Comparison of ENCODE assay signal across 21 mouse cellular contexts in the genomic region with DNA sequence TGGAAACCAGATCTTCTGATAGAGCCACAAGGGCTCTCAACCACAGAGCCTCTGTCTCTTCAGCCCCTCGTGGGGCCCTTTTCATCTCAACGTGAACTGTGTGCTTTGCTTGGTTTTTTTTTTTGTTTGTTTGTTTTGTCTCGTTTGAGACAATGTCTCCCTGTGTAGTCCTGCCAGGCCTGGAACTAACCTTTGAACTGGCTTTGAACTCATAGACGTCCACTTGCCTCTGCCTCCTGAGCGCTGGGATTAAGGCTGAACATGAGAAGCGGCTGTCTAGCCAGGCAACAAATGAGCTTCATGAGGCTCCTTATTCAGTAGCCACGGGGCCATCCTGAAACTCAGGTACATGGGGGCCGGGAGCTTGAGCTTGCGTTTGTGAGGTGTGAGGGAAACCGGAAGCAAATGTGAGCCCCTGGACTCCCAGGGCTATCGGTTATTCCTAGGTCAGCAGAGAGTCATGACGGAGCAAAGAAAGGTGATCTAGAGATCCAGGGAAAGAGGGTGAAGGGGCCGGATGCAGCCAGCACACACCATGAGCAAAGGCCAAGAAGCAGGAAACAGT. TPM values are rescaled to one million over a fixed set of nuclear protein-coding genes. Genes with fewer than 3 reads are reported as not detected.
A peak's percentile ranks its signal among the peaks of the same experiment; 100 is the strongest.
DNase-seq lines count a peak whose midpoint lies in the region; ATAC-seq and TF ChIP-seq lines count a peak whose summit lies in the region.
"Had no signal": no experiment of that assay in that cellular context is flagged by ENCODE, and none has a peak within 500 bp of the region (broad histone marks: within the 10 kb centered on the region; RNA-seq: fewer than 3 reads in every experiment).

No protein-coding gene starts in this region.

- H3K4me1 ChIP-seq in kidney, adult 2 months (ENCODE audit: control insufficient read depth, insufficient read depth, low read length) = no peaks in the 10 kb centered on the region; the same call in 1 of the 2 replicates
- peaks cover 10% of the 10 kb centered on the region for H3K4me1 ChIP-seq in bone marrow, adult 2 months (ENCODE audit: control insufficient read depth, insufficient read depth, low read length)
- peaks cover 59% of the 10 kb centered on the region for H3K4me1 ChIP-seq in liver, embryonic 16.5 days (ENCODE audit: control insufficient read depth, low read depth, low read length)
- no peaks in the 10 kb centered on the region; the same call in 1 of the 2 replicates for H3K4me1 ChIP-seq in hindbrain, embryonic 14.5 days (replicated peaks; ENCODE audit: control insufficient read depth, insufficient read depth, low read length)

- DNase-seq in kidney, adult 2 months = peak; percentile 60
- DNase-seq in kidney, adult 11 months = no peak
- peak; percentile 28 for DNase-seq in A20 (ENCODE audit: low read depth, low spot score)
- DNase-seq in gastrocnemius, postnatal 4 days (ENCODE audit: low spot score in 2 of 2) = no peak
- DNase-seq in hindbrain, embryonic 14.5 days (ENCODE audit: low spot score) = no peak
- DNase-seq: adrenal gland, adult 8-10 months; cerebellum, adult 2 months; cerebellum, postnatal 36 days; embryo, embryonic 11 days; heart, postnatal 4 days; layer of hippocampus, adult 9-11 months; right cerebral cortex, adult 18-20 months had no signal

- H3K27me3 ChIP-seq in kidney, adult 2 months (replicated peaks; ENCODE audit: control insufficient read depth, insufficient read depth, low read length) = no peaks in the 10 kb centered on the region
- peaks cover under 1% of the 10 kb centered on the region; the same call in 1 of the 2 replicates for H3K27me3 ChIP-seq in liver, embryonic 16.5 days (ENCODE audit: control insufficient read depth, insufficient read depth, low read depth, low read length)
- no peaks in the 10 kb centered on the region for H3K27me3 ChIP-seq in hindbrain, embryonic 14.5 days (ENCODE audit: control insufficient read depth, insufficient read depth, low read length)
- H3K27me3 ChIP-seq: hindbrain, embryonic 15.5 days; kidney, embryonic 15.5 days had no signal

- H3K36me3 ChIP-seq in kidney, adult 2 months (ENCODE audit: control insufficient read depth, insufficient read depth, low read length) = no peaks in the 10 kb centered on the region
- peaks cover 39% of the 10 kb centered on the region for H3K36me3 ChIP-seq in liver, embryonic 16.5 days (ENCODE audit: control insufficient read depth, insufficient read depth)
- no peaks in the 10 kb centered on the region for H3K36me3 ChIP-seq in hindbrain, embryonic 14.5 days (replicated peaks; ENCODE audit: control insufficient read depth, insufficient read depth)
- H3K36me3 ChIP-seq: embryonic facial prominence, embryonic 13.5 days; hindbrain, embryonic 15.5 days; kidney, embryonic 15.5 days had no signal

- H3K9ac ChIP-seq in liver, embryonic 16.5 days (ENCODE audit: low read depth, low read length) = peak overlapping the region; percentile 47
- no peak overlapping the region for H3K9ac ChIP-seq in hindbrain, embryonic 14.5 days
- H3K9ac ChIP-seq: embryonic facial prominence, embryonic 13.5 days; hindbrain, embryonic 15.5 days; kidney, embryonic 15.5 days had no signal

- H3K9me3 ChIP-seq in liver, embryonic 16.5 days (replicated peaks; ENCODE audit: control insufficient read depth, low read length) = no peaks in the 10 kb centered on the region
- H3K9me3 ChIP-seq in hindbrain, embryonic 14.5 days (ENCODE audit: control insufficient read depth, low read length) = no peaks in the 10 kb centered on the region
- H3K9me3 ChIP-seq: embryonic facial prominence, embryonic 13.5 days; hindbrain, embryonic 15.5 days; kidney, embryonic 15.5 days had no signal

- ATAC-seq in liver, embryonic 16.5 days (ENCODE audit: low read depth) = no peak
- no peak for ATAC-seq in hindbrain, embryonic 14.5 days (ENCODE audit: low FRiP score)
- ATAC-seq: activated CD4-positive, CD25-positive, alpha-beta regulatory T cell, adult 4 months; forebrain, embryonic 14.5 days had no signal

- TF ChIP-seq CTCF in kidney, adult 2 months (conservative IDR thresholded peaks at IDR 0.05; ENCODE audit: insufficient read depth, insufficient read length, low read depth, low read length) = no peak
- TF ChIP-seq CTCF in bone marrow, adult 2 months (IDR thresholded peaks at IDR 0.05; ENCODE audit: control insufficient read depth, insufficient read depth, low read length) = no peak

- TF ChIP-seq POLR2A in kidney, adult 2 months (IDR thresholded peaks at IDR 0.05; ENCODE audit: low read depth, low read length) = no peak
- TF ChIP-seq POLR2A in bone marrow, adult 2 months (IDR thresholded peaks at IDR 0.05; ENCODE audit: borderline replicate concordance, control insufficient read depth, low read depth, low read length) = no peak

- peak overlapping the region; percentile 87 for H3K4me2 ChIP-seq in liver, embryonic 16.5 days (ENCODE audit: low read depth, low read length)
- H3K4me2 ChIP-seq in hindbrain, embryonic 14.5 days (replicated peaks) = no peak overlapping the region
- H3K4me2 ChIP-seq: embryonic facial prominence, embryonic 13.5 days; hindbrain, embryonic 15.5 days; kidney, embryonic 15.5 days had no signal

- H3K27ac ChIP-seq in kidney, adult 2 months (ENCODE audit: insufficient read depth, low read depth, low read length) = no peak overlapping the region
- H3K27ac ChIP-seq in bone marrow, adult 2 months (ENCODE audit: control insufficient read depth, insufficient read depth, low read depth, low read length, poor library complexity) = peak overlapping the region; percentile 55
- peak overlapping the region; percentile 86 for H3K27ac ChIP-seq in liver, embryonic 16.5 days (ENCODE audit: low read length)
- no peak overlapping the region for H3K27ac ChIP-seq in hindbrain, embryonic 14.5 days
- H3K27ac ChIP-seq: embryonic facial prominence, embryonic 13.5 days; hindbrain, embryonic 15.5 days; kidney, embryonic 15.5 days had no signal

- WGBS in kidney, adult 2 months = 57% methylated on average over 13 of the region's 13 CpGs
- 85% methylated on average over 13 of the region's 13 CpGs for WGBS in bone marrow, adult 2 months
- 62% methylated on average over 13 of the region's 13 CpGs for WGBS in liver, embryonic 16.5 days (ENCODE audit: insufficient replicate concordance)
- WGBS in hindbrain, embryonic 14.5 days = 55% methylated on average over 13 of the region's 13 CpGs

- no peak overlapping the region for H3K4me3 ChIP-seq in kidney, adult 2 months (ENCODE audit: insufficient read depth, low read depth, low read length)
- no peak overlapping the region for H3K4me3 ChIP-seq in bone marrow, adult 2 months (replicated peaks; ENCODE audit: control insufficient read depth, low read depth, low read length)
- H3K4me3 ChIP-seq in liver, embryonic 16.5 days (ENCODE audit: low read depth, low read length) = peak overlapping the region; percentile 45
- no peak overlapping the region for H3K4me3 ChIP-seq in hindbrain, embryonic 14.5 days (replicated peaks; ENCODE audit: low read length)
- H3K4me3 ChIP-seq: embryonic facial prominence, embryonic 13.5 days; hindbrain, embryonic 15.5 days; kidney, embryonic 15.5 days had no signal

RNA-seq across cellular contexts. Expression of a gene that starts 4.5 kb away (rescaled TPM):
- polyA plus RNA-seq in kidney, adult 2 months (2012; rRNA removed) = 47.1 and 47.8 TPM in 2 replicates
- 323 and 400 TPM in 2 replicates for polyA plus RNA-seq in bone marrow, adult 2 months (2011; ENCODE audit: insufficient read depth, insufficient read length, low replicate concordance, missing spikeins)
- 853 and 865 TPM in 2 replicates for polyA plus RNA-seq in liver, embryonic 16.5 days (2015; fragmentation: Nextera tagmentation; extraction: Ambion mirVana)
- 10 to 100 TPM; 29.0 to 36.5 TPM for total RNA-seq in gastrocnemius, postnatal 4 days (2021)
- 17.7 and 25.4 TPM in 2 replicates for polyA plus RNA-seq in hindbrain, embryonic 14.5 days (2014; fragmentation: Nextera tagmentation; extraction: Ambion mirVana)

RNA-seq across cellular contexts. Expression of a gene that starts 4.8 kb away (rescaled TPM):
- 0.09 and 0.12 TPM in 2 replicates for polyA plus RNA-seq in kidney, adult 2 months (2012; rRNA removed)
- 0.11 and 0.62 TPM in 2 replicates for polyA plus RNA-seq in bone marrow, adult 2 months (2011; ENCODE audit: insufficient read depth, insufficient read length, low replicate concordance, missing spikeins)
- 0.02 and 0.06 TPM in 2 replicates for polyA plus RNA-seq in liver, embryonic 16.5 days (2015; fragmentation: Nextera tagmentation; extraction: Ambion mirVana)
- under 1 TPM; 0.21 to 0.34 TPM for total RNA-seq in gastrocnemius, postnatal 4 days (2021)
- 4.0 and 4.2 TPM in 2 replicates for polyA plus RNA-seq in hindbrain, embryonic 14.5 days (2014; fragmentation: Nextera tagmentation; extraction: Ambion mirVana)
- total RNA-seq: gastrocnemius, adult 8-10 months; granulocyte monocyte progenitor cell, adult 5-6 weeks had no signal

RNA-seq across cellular contexts. Expression of a gene that starts 21.3 kb away (rescaled TPM):
- 9.0 and 12.8 TPM in 2 replicates for polyA plus RNA-seq in kidney, adult 2 months (2012; rRNA removed)
- polyA plus RNA-seq in bone marrow, adult 2 months (2011; ENCODE audit: insufficient read depth, insufficient read length, low replicate concordance, missing spikeins) = 34.3 and 61.0 TPM in 2 replicates
- 35.5 and 37.6 TPM in 2 replicates for polyA plus RNA-seq in liver, embryonic 16.5 days (2015; fragmentation: Nextera tagmentation; extraction: Ambion mirVana)
- 10 to 100 TPM; 13.0 to 13.6 TPM for total RNA-seq in gastrocnemius, postnatal 4 days (2021)
- polyA plus RNA-seq in hindbrain, embryonic 14.5 days (2014; fragmentation: Nextera tagmentation; extraction: Ambion mirVana) = 8.4 and 9.3 TPM in 2 replicates

RNA-seq across cellular contexts. Expression of a gene that starts 34.4 kb away (rescaled TPM):
- polyA plus RNA-seq in kidney, adult 2 months (2012; rRNA removed) = 19.4 and 23.7 TPM in 2 replicates
- polyA plus RNA-seq in bone marrow, adult 2 months (2011; ENCODE audit: insufficient read depth, insufficient read length, low replicate concordance, missing spikeins) = 20.9 and 33.8 TPM in 2 replicates
- polyA plus RNA-seq in liver, embryonic 16.5 days (2015; fragmentation: Nextera tagmentation; extraction: Ambion mirVana) = 29.2 and 31.6 TPM in 2 replicates
- total RNA-seq in gastrocnemius, postnatal 4 days (2021) = 10 to 100 TPM; 15.6 to 16.2 TPM
- polyA plus RNA-seq in hindbrain, embryonic 14.5 days (2014; fragmentation: Nextera tagmentation; extraction: Ambion mirVana) = 7.9 and 8.9 TPM in 2 replicates

RNA-seq across cellular contexts. Expression of a gene that starts 46.8 kb away (rescaled TPM):
- polyA plus RNA-seq in kidney, adult 2 months (2012; rRNA removed) = 1.2 and 1.5 TPM in 2 replicates
- polyA plus RNA-seq in bone marrow, adult 2 months (2011; ENCODE audit: insufficient read depth, insufficient read length, low replicate concordance, missing spikeins) = 0.79 and 3.4 TPM in 2 replicates
- polyA plus RNA-seq in liver, embryonic 16.5 days (2015; fragmentation: Nextera tagmentation; extraction: Ambion mirVana) = 0.74 and 0.81 TPM in 2 replicates
- total RNA-seq in gastrocnemius, postnatal 4 days (2021) = 10 to 100 TPM; 36.6 to 38.2 TPM
- 0.50 and 0.93 TPM in 2 replicates for polyA plus RNA-seq in hindbrain, embryonic 14.5 days (2014; fragmentation: Nextera tagmentation; extraction: Ambion mirVana)

Comparison
In these comparisons a context has a peak if more than half of its experiments do, and no peak if none do; other contexts are left out.
1. DNase-seq: peak in kidney, adult 2 months (single experiment) and A20 (single experiment); none in kidney, adult 11 months (single experiment), gastrocnemius, postnatal 4 days (0 of 2) and hindbrain, embryonic 14.5 days (single experiment).
2. H3K27ac ChIP-seq: peak in bone marrow, adult 2 months (single experiment) and liver, embryonic 16.5 days (single experiment); none in kidney, adult 2 months (single experiment) and hindbrain, embryonic 14.5 days (single experiment).